Mouse (Mus musculus) lung, adult 2 months (tissue): Measurements from ENCODE around the gene Zfp654. TPM values are rescaled to one million over a fixed set of nuclear protein-coding genes. Genes with fewer than 3 reads are reported as not detected.

ENCODE experiments used
- DNase-seq: peaks from one replicate; pipeline ENCODE4 v3.0.0; 2022
- H3K4me1 ChIP-seq: fragments of 200-500 bp; 2 replicates; pipeline ENCODE4 v1.6.1; 2011; ENCODE audit warnings: low read length; ENCODE audit not compliant: control insufficient read depth, insufficient read depth
- H3K4me3 ChIP-seq: fragments of 200-500 bp; replicated peaks from 2 replicates; pipeline ENCODE3; 2011; ENCODE audit warnings: low read depth, mild to moderate bottlenecking, control low read depth, low read length; ENCODE audit errors: extremely low read depth
- CTCF ChIP-seq: fragments of 200-500 bp; IDR thresholded peaks from 2 replicates; pipeline ENCODE4 v1.5.1; 2011; ENCODE audit warnings: mild to moderate bottlenecking, low read length, control low read depth; ENCODE audit not compliant: insufficient read depth
- POLR2A ChIP-seq: fragments of 200-500 bp; IDR thresholded peaks from 2 replicates; pipeline ENCODE4 v1.6.1; 2011; ENCODE audit warnings: low read depth, mild to moderate bottlenecking, control low read depth, low read length, borderline replicate concordance; ENCODE audit errors: extremely low read depth
- WGBS: fragments of 180-500 bp; shearing (Covaris S2); methylation state at CpG from one replicate; pipeline ENCODE4 v1.1.7; 2018; 5-methylcytosine and 5-hydroxymethylcytosine counted together
- polyA plus RNA-seq: library from polyadenylated mRNA; depleted of rRNA; stranded (reverse); fragments of >200 nt; gene quantifications from 2 replicates; pipeline ENCODE4 v1.2.3, GENCODE M21; 2012

The Zfp654 gene
- polyA plus RNA-seq, 1 experiment = 1.2 TPM

GRCm38 (mm10) chr16:64841481-64842373 lies 9.7 kb downstream of the Zfp654 start:
- WGBS = 86% methylated on average over 5 of the region's 5 CpGs
- TF ChIP-seq POLR2A (no peak), CTCF (no peak)
- H3K4me3 ChIP-seq = no peak overlapping the region
- peaks cover 2% of the 10 kb centered on the region; the same call in 1 of the 2 replicates for H3K4me1 ChIP-seq
- no peak for DNase-seq

DNA sequence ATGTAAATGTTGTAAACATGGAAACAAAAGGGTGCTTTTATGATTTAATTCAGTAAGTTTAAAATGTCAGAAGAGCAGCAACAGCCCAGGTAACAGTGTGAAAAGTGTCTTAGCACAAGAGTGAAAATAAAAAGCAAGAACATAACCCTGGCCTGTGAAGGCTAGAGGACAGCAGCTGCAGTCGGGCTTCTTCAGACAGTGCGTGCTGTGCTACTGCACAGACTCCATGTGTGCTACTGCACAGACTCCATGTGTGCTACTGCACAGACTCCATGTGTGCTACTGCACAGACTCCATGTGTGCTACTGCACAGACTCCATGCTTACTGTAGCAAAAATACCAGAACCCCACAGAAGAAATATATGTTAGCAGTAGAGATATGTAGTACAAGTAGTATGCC lies 14.7 kb downstream of the Zfp654 start:
- WGBS = 82% methylated on average over 2 of the region's 2 CpGs
- Histone ChIP-seq H3K4me3 (no peak overlapping the region), H3K4me1 (peaks cover 7% of the 10 kb centered on the region)
- no peak for DNase-seq
- TF ChIP-seq POLR2A (no peak), CTCF (no peak)

DNA sequence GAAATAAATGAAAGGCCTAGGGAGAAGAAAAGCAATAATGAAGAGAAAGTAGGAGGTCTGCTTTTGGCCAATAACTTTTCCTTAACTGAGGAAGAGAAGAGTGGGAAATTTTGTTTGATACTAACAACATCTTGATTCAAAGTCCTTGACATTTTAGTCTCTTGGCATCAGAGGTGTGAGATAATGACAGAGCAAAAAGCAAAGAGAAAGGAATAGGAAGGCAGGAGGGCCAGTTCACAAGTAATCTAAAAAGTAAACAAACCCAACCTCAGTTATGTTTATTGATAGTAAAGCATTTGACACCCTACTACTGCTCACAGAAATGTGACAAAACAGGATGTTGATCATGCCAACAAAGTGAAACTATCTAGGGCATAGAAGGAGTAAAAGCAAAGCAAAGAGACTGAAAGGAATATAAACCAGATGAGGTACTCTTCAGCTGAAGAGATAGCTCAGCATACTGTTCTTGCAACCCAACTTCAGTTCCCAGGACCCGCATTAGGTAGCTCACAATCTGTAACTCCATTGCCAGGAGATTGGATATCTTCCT lies 15.4 kb downstream of the Zfp654 start:
- WGBS = 50% methylated on average over 1 of the region's 1 CpGs
- TF ChIP-seq POLR2A (no peak), CTCF (no peak)
- H3K4me1 ChIP-seq = peaks cover 7% of the 10 kb centered on the region
- no peak for DNase-seq
- H3K4me3 ChIP-seq = no peak overlapping the region

- H3K4me1 ChIP-seq = no peaks in the 10 kb centered on the region
- TF ChIP-seq CTCF (no peak), POLR2A (no peak)
- DNase-seq = no peak
- 68% methylated on average over 15 of the region's 15 CpGs for WGBS
- H3K4me3 ChIP-seq = no peak overlapping the region
Observed at GRCm38 (mm10) chr16:64830291-64830690, 21.2 kb downstream of the Zfp654 start.

DNA sequence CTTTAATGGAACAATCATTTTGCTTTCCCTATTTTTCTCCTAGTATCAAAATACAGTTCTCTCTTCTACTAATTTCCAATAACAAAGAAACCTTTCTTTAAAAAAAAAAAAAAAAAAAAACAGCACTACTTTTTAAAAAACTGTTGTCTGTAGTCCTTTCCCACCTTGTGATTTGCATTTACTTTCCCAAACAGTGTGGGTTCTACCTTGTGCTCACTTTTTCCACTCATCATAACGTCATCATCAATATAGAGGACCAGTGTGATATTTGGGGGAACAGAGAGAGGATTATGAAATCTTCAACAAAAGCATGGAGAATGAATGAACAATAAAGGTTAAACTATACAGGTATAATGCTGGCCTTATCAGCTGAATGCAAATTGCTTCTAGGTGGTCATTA lies 27.0 kb downstream of the Zfp654 start:
- Histone ChIP-seq H3K4me1 (no peaks in the 10 kb centered on the region), H3K4me3 (no peak overlapping the region)
- no peak for DNase-seq
- TF ChIP-seq POLR2A (no peak), CTCF (no peak)
- WGBS = 92% methylated on average over 1 of the region's 1 CpGs

DNA sequence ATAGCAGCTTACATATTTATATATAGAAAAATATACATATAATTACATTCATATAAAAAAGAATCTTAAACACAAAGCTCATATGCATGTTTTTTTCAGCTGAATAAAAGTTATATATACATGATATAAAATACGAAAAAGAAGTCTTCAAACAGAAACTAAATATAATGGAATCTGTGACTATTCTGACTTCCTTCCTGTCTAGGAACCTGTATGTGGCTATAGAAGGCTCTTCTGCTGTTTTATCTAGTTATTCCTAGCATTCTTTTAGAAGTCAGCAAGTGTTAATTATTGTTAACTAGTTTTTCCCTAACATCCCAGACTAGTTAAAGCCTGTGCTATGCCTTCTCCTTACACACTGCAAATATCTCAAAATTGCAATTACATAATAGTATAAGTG lies 27.6 kb downstream of the Zfp654 start:
- Histone ChIP-seq H3K4me3 (no peak overlapping the region), H3K4me1 (no peaks in the 10 kb centered on the region)
- 77% methylated on average over 1 of the region's 1 CpGs for WGBS
- TF ChIP-seq CTCF = no peak
- TF ChIP-seq POLR2A = no peak
- no peak for DNase-seq

DNA sequence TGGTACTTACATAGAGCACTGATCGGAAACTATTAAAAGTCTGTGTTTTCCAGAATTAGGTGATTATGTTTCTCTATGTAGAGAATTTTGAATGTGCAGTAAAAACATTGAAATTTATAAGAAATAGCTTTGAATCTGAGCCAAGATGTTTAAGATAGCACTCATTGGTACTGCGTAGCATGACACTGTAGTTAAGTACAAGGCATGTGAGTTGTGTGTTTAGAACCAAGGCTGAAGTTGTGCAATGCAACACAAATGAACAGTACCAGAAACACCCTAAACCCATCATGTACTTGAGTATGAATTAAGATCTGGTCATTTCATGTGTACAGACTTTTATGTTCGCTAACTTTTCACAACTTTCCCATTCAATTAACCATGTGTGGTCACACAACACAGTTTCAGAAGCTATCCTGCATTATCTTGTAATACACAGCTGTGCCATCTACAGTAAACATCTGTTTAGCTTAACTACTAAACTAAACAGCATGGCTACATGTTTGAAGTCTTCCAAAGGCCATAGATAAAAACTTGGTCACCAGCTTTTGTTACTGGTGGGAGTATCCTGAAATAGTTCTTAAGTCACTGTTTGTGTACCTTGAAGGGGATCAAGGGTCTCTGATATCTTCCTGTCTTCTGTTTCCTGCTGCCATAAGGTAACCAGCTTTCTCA lies 34.2 kb downstream of the Zfp654 start:
- Histone ChIP-seq H3K4me1 (no peaks in the 10 kb centered on the region), H3K4me3 (no peak overlapping the region)
- 95% methylated on average over 3 of the region's 3 CpGs for WGBS
- DNase-seq = no peak
- TF ChIP-seq POLR2A (no peak), CTCF (no peak)

DNA sequence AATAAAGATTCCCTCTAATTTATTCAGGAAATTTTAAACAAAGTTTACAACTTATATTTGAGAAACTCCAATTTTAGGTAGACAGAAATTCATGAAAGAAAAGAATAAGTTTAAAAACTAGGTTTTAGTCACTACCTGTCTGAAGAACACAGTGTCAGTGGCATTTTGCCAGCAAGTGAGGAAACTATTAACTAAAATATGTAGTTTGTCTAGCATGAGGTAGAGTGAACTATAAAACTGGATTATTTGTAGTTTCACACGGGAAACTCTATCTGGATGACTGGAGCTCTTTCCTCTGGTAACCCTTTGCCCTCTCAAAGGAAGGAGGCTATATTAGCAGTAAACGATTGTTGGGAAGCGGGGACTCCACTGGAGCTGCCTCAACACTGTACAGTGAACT lies 48.4 kb downstream of the Zfp654 start:
- 71% methylated on average over 3 of the region's 3 CpGs for WGBS
- Histone ChIP-seq H3K4me3 (no peak overlapping the region), H3K4me1 (no peaks in the 10 kb centered on the region)
- TF ChIP-seq POLR2A (no peak), CTCF (no peak)
- no peak for DNase-seq

DNA sequence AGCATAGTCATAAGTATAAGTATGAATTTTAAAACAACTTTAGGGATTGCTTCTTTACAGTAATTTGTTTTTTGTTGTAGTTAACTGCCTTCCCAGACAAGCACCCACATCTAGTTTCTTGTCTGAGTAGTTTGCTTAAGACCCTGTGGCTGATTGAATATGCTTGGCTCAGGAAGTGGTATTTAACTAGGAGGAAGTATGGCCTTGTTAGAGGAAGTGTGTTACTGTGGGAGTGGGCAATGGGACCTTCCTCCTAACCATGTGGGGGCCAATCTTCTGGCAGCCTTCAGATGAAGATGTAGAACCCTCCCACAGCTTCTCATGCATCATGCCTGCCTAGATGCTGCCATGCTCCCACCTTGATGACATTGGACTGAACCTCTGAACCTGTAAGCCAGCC lies 49.8 kb downstream of the Zfp654 start:
- no peak for DNase-seq
- H3K4me1 ChIP-seq = no peaks in the 10 kb centered on the region
- H3K4me3 ChIP-seq = no peak overlapping the region
- no peak for TF ChIP-seq POLR2A
